Mouse (Mus musculus) G1E (cell line): ENCODE data around the gene Iqce.

Experiments used
- CTCF ChIP-seq: IDR thresholded peaks from 2 replicates; pipeline ENCODE4 v1.5.1; 2012; ENCODE audit warnings: low read depth, low read length, inconsistent platforms, mixed read lengths
- GATA1 ChIP-seq: IDR thresholded peaks from 2 replicates; pipeline ENCODE4 v1.6.1; 2012; ENCODE audit warnings: borderline replicate concordance, low read length, inconsistent platforms, mixed read lengths
- GATA2 ChIP-seq: IDR thresholded peaks from 2 replicates; pipeline ENCODE4 v1.6.1; 2012; ENCODE audit warnings: low read depth, low read length, inconsistent platforms, borderline replicate concordance
- POLR2AphosphoS5 ChIP-seq: IDR thresholded peaks from 2 replicates; pipeline ENCODE4 v1.6.1; 2012; ENCODE audit warnings: low read depth, low read length, inconsistent platforms; ENCODE audit not compliant: insufficient replicate concordance
- TAL1 ChIP-seq: conservative IDR thresholded peaks from 2 replicates; pipeline ENCODE4 v1.6.1; 2012; ENCODE audit warnings: low read depth, low read length, inconsistent platforms, mixed read lengths

GRCm38 (mm10) chr5:140647031-140647760 is 55.0 kb downstream of the Iqce start:
- TF ChIP-seq CTCF = no peak
- no peak for TF ChIP-seq GATA1
- no peak for TF ChIP-seq POLR2AphosphoS5
- no peak for TF ChIP-seq TAL1
- no peak for TF ChIP-seq GATA2
